ENCODE assay signal across 17 mouse cellular contexts in the genomic region with DNA sequence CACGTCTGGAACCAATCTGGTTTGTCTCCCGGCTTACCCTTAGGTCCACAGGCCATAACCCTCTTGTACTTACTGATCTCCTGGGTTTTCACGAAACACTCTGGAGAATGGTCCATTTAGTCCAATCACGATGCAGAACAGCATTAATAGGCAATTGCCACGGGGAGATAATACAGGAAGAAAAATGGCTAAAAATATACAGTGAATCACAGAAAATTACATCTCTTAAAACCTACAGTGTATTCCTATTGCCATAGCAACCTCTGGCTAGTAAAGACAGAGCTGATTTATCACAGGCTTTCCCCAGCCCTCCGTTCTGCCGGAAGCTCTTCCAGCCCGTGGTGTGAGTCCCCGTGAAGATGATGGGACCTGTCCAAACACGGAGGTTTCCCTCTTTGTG. TPM values are rescaled to one million over a fixed set of nuclear protein-coding genes. Genes with fewer than 3 reads are reported as not detected.
DNase-seq lines count a peak whose midpoint lies in the region; ATAC-seq lines count a peak whose summit lies in the region.
"Had no signal": no experiment of that assay in that cellular context is flagged by ENCODE, and none has a peak within 500 bp of the region (broad histone marks: within the 10 kb centered on the region; RNA-seq: fewer than 3 reads in every experiment).

No protein-coding gene starts in this region.

- H3K4me2 ChIP-seq in hindbrain, embryonic 13.5 days, result no peak overlapping the region
- H3K4me2 ChIP-seq in hindbrain, embryonic 12.5 days (replicated peaks), result no peak overlapping the region
- H3K4me2 ChIP-seq in midbrain, embryonic 14.5 days (ENCODE audit: low read length), result no peak overlapping the region
- H3K4me2 ChIP-seq in neural tube, embryonic 15.5 days, result peak overlapping the region; percentile 1; the same call in 1 of the 2 replicates
- H3K4me2 ChIP-seq: intestine, embryonic 15.5 days had no signal

- H3K9ac ChIP-seq in hindbrain, embryonic 13.5 days, result no peak overlapping the region
- H3K9ac ChIP-seq in hindbrain, embryonic 12.5 days, result no peak overlapping the region
- H3K9ac ChIP-seq in midbrain, embryonic 14.5 days (replicated peaks; ENCODE audit: low read length), result no peak overlapping the region
- H3K9ac ChIP-seq in neural tube, embryonic 15.5 days (replicated peaks), result no peak overlapping the region
- H3K9ac ChIP-seq: intestine, embryonic 15.5 days; liver, embryonic 14.5 days had no signal

- peaks cover 26% of the 10 kb centered on the region for H3K4me1 ChIP-seq in hindbrain, embryonic 13.5 days (replicated peaks)
- peaks cover 8% of the 10 kb centered on the region for H3K4me1 ChIP-seq in hindbrain, embryonic 12.5 days
- 0 out of 2 replicates have a peak, but pooled peaks cover 8% of the 10 kb centered on the region for H3K4me1 ChIP-seq in midbrain, embryonic 14.5 days (ENCODE audit: control insufficient read depth, insufficient read depth, low read length)
- H3K4me1 ChIP-seq in midbrain, embryonic 10.5 days, result peaks cover 13% of the 10 kb centered on the region
- peaks cover 21% of the 10 kb centered on the region for H3K4me1 ChIP-seq in neural tube, embryonic 15.5 days
- H3K4me1 ChIP-seq: intestine, embryonic 15.5 days had no signal

- H3K36me3 ChIP-seq in hindbrain, embryonic 13.5 days, result no peaks in the 10 kb centered on the region
- no peaks in the 10 kb centered on the region for H3K36me3 ChIP-seq in hindbrain, embryonic 12.5 days
- no peaks in the 10 kb centered on the region for H3K36me3 ChIP-seq in midbrain, embryonic 14.5 days (ENCODE audit: control insufficient read depth, insufficient read depth, low read length)
- H3K36me3 ChIP-seq in midbrain, embryonic 10.5 days, result no peaks in the 10 kb centered on the region
- no peaks in the 10 kb centered on the region for H3K36me3 ChIP-seq in neural tube, embryonic 15.5 days
- H3K36me3 ChIP-seq: G1E; intestine, embryonic 15.5 days had no signal

- DNase-seq in midbrain, embryonic 14.5 days, result peak; percentile 61
- DNase-seq in midbrain, embryonic 10.5 days (ENCODE audit: low spot score), result no peak
- peak; percentile 52 for DNase-seq in hindlimb bud, embryonic 11.5 days (ENCODE audit: extremely low spot score, low read depth, low spot score)
- no peak for DNase-seq in heart, adult 11 months
- DNase-seq in urinary bladder, postnatal 4 days (ENCODE audit: low spot score in 2 of 2), result no peak
- DNase-seq: adrenal gland, postnatal 14 days; cerebellum, postnatal 36 days; kidney, postnatal 25 days; right cerebral cortex, postnatal 14 days; thymus, adult 2 months had no signal

- ATAC-seq in hindbrain, embryonic 13.5 days (ENCODE audit: low FRiP score), result no peak
- ATAC-seq in hindbrain, embryonic 12.5 days (ENCODE audit: low FRiP score), result no peak
- no peak for ATAC-seq in midbrain, embryonic 14.5 days (ENCODE audit: low FRiP score, low TSS enrichment)
- no peak for ATAC-seq in neural tube, embryonic 15.5 days (ENCODE audit: low FRiP score)
- ATAC-seq: intestine, embryonic 15.5 days had no signal

- H3K4me3 ChIP-seq in hindbrain, embryonic 13.5 days, result no peak overlapping the region
- H3K4me3 ChIP-seq in hindbrain, embryonic 12.5 days, result no peak overlapping the region
- H3K4me3 ChIP-seq in midbrain, embryonic 14.5 days (replicated peaks; ENCODE audit: low read depth, low read length), result no peak overlapping the region
- no peak overlapping the region for H3K4me3 ChIP-seq in midbrain, embryonic 10.5 days
- no peak overlapping the region for H3K4me3 ChIP-seq in neural tube, embryonic 15.5 days (replicated peaks)
- H3K4me3 ChIP-seq: intestine, embryonic 15.5 days had no signal

- 0 out of 2 replicates have a peak overlapping the region, but pooled peaks have one; percentile 3 for H3K27ac ChIP-seq in hindbrain, embryonic 13.5 days
- H3K27ac ChIP-seq in hindbrain, embryonic 12.5 days, result no peak overlapping the region
- no peak overlapping the region; the same call in 1 of the 2 replicates for H3K27ac ChIP-seq in midbrain, embryonic 14.5 days (replicated peaks; ENCODE audit: low read depth, low read length)
- H3K27ac ChIP-seq in midbrain, embryonic 10.5 days (replicated peaks), result no peak overlapping the region
- no peak overlapping the region for H3K27ac ChIP-seq in neural tube, embryonic 15.5 days (replicated peaks)
- H3K27ac ChIP-seq: intestine, embryonic 15.5 days; liver, embryonic 14.5 days; macrophage had no signal

- H3K9me3 ChIP-seq in hindbrain, embryonic 13.5 days, result no peaks in the 10 kb centered on the region
- no peaks in the 10 kb centered on the region for H3K9me3 ChIP-seq in hindbrain, embryonic 12.5 days (replicated peaks)
- H3K9me3 ChIP-seq in midbrain, embryonic 14.5 days (ENCODE audit: control insufficient read depth, low read length), result no peaks in the 10 kb centered on the region
- no peaks in the 10 kb centered on the region for H3K9me3 ChIP-seq in midbrain, embryonic 10.5 days (replicated peaks)
- no peaks in the 10 kb centered on the region for H3K9me3 ChIP-seq in neural tube, embryonic 15.5 days (replicated peaks)
- H3K9me3 ChIP-seq: G1E; intestine, embryonic 15.5 days had no signal

- 49% methylated on average over 10 of the region's 10 CpGs for WGBS in hindbrain, embryonic 13.5 days
- WGBS in hindbrain, embryonic 12.5 days, result 55% methylated on average over 10 of the region's 10 CpGs
- WGBS in midbrain, embryonic 14.5 days, result 46% methylated on average over 10 of the region's 10 CpGs
- 75% methylated on average over 10 of the region's 10 CpGs for WGBS in midbrain, embryonic 10.5 days
- WGBS in neural tube, embryonic 15.5 days, result 28% methylated on average over 10 of the region's 10 CpGs

- peaks cover 14% of the 10 kb centered on the region for H3K27me3 ChIP-seq in hindbrain, embryonic 13.5 days
- H3K27me3 ChIP-seq in hindbrain, embryonic 12.5 days, result peaks cover 9% of the 10 kb centered on the region; the same call in 1 of the 2 replicates
- H3K27me3 ChIP-seq in midbrain, embryonic 14.5 days (ENCODE audit: control insufficient read depth, insufficient read depth, low read length), result no peaks in the 10 kb centered on the region
- peaks cover 21% of the 10 kb centered on the region for H3K27me3 ChIP-seq in midbrain, embryonic 10.5 days (ENCODE audit: low read depth, poor library complexity, severe bottlenecking)
- no peaks in the 10 kb centered on the region for H3K27me3 ChIP-seq in neural tube, embryonic 15.5 days (replicated peaks)

RNA-seq across cellular contexts. Expression of a gene that starts 42.9 kb away (rescaled TPM):
- 16.6 and 16.8 TPM in 2 replicates for polyA plus RNA-seq in hindbrain, embryonic 13.5 days (2015; fragmentation: Nextera tagmentation; extraction: Ambion mirVana)
- polyA plus RNA-seq in hindbrain, embryonic 12.5 days (2016; fragmentation: Nextera tagmentation; extraction: Ambion mirVana), result 14.3 and 17.2 TPM in 2 replicates
- 52.5 and 118 TPM in 2 replicates for polyA plus RNA-seq in midbrain, embryonic 14.5 days (2014; fragmentation: Nextera tagmentation; extraction: Ambion mirVana)
- 10.5 and 11.3 TPM in 2 replicates for polyA plus RNA-seq in midbrain, embryonic 10.5 days (2016; fragmentation: Nextera tagmentation; extraction: Ambion mirVana)
- polyA plus RNA-seq in neural tube, embryonic 15.5 days (2015; fragmentation: Nextera tagmentation; extraction: Ambion mirVana), result 18.6 and 25.7 TPM in 2 replicates

Comparison
In these comparisons a context has a peak if more than half of its experiments do, and no peak if none do; other contexts are left out.
1. DNase-seq: peak in midbrain, embryonic 14.5 days (single experiment) and hindlimb bud, embryonic 11.5 days (single experiment); none in midbrain, embryonic 10.5 days (single experiment), heart, adult 11 months (single experiment) and urinary bladder, postnatal 4 days (0 of 2).